Mouse (Mus musculus): ENCODE results near the gene Camta1. TPM values are rescaled to one million over a fixed set of nuclear protein-coding genes. Genes with fewer than 3 reads are reported as not detected.
"Not testable (repeated sequence)": the region's sequence is repeated elsewhere in the genome, so short reads cannot be mapped to it uniquely, and the experiment has no call there.

Gene Camta1
- total RNA-seq, 4 experiments from 2014 or later: 79.5 to 115 (median 98.3) TPM

GRCm38 (mm10) chr4:151083027-151083426 is 778.6 kb downstream of the Camta1 start:
- DNase-seq (ENCODE audit: low spot score in 2 of 2): no peak

- DNase-seq (ENCODE audit: low spot score in 2 of 2): no peak
These were observed 779.7 kb downstream of the Camta1 start for GRCm38 (mm10) chr4:151081977-151082376.

- no peak for DNase-seq (ENCODE audit: low spot score in 2 of 2)
These were observed 780.3 kb downstream of the Camta1 start for GRCm38 (mm10) chr4:151081355-151081754.

GRCm38 (mm10) chr4:151074817-151075216 is 786.9 kb downstream of the Camta1 start:
- no peak for DNase-seq (ENCODE audit: low spot score in 2 of 2)

- peak; percentile 40 to 54 for DNase-seq (ENCODE audit: low spot score in 2 of 2)
These were observed 788.5 kb downstream of the Camta1 start for GRCm38 (mm10) chr4:151073108-151073744.

- no peak for DNase-seq (ENCODE audit: low spot score in 2 of 2)
These were observed 790.7 kb downstream of the Camta1 start for GRCm38 (mm10) chr4:151070962-151071361.

GRCm38 (mm10) chr4:151068751-151069150 is 792.9 kb downstream of the Camta1 start:
- no peak for DNase-seq (ENCODE audit: low spot score in 2 of 2)

- no peak for DNase-seq (ENCODE audit: low spot score in 2 of 2)
These were observed 802.1 kb downstream of the Camta1 start for GRCm38 (mm10) chr4:151059566-151059965.

GRCm38 (mm10) chr4:151058634-151059033 is 803.0 kb downstream of the Camta1 start:
- no peak for DNase-seq (ENCODE audit: low spot score in 2 of 2)

GRCm38 (mm10) chr4:151057347-151058321 is 804.0 kb downstream of the Camta1 start, which contains the start of gene Vamp3:
Vamp3 (minus strand) TSS chr4:151057963.
- DNase-seq (ENCODE audit: low spot score in 2 of 2): peak; percentile 97 to 99

GRCm38 (mm10) chr4:151051162-151051561 is 810.5 kb downstream of the Camta1 start:
- DNase-seq (ENCODE audit: low spot score in 2 of 2): no peak

- no peak for DNase-seq (ENCODE audit: low spot score in 2 of 2)
These were observed 815.2 kb downstream of the Camta1 start for GRCm38 (mm10) chr4:151046524-151046923.

- peak in 1 of 2 experiments; percentile 12 for DNase-seq (ENCODE audit: low spot score in 2 of 2)
These were observed 816.6 kb downstream of the Camta1 start for GRCm38 (mm10) chr4:151044944-151045570.

- DNase-seq (ENCODE audit: low spot score in 2 of 2): peak; percentile 99
These were observed 817.4 kb downstream of the Camta1 start, which contains the start of gene Per3 for GRCm38 (mm10) chr4:151044037-151044943. Per3 (minus strand) TSS chr4:151044665.

GRCm38 (mm10) chr4:151043281-151043680 is 818.4 kb downstream of the Camta1 start:
- peak in 1 of 2 experiments; percentile 26 for DNase-seq (ENCODE audit: low spot score in 2 of 2)

- no peak for DNase-seq (ENCODE audit: low spot score in 2 of 2)
These were observed 820.2 kb downstream of the Camta1 start for GRCm38 (mm10) chr4:151041506-151041905.

- DNase-seq (ENCODE audit: low spot score in 2 of 2): no peak
These were observed 823.9 kb downstream of the Camta1 start for GRCm38 (mm10) chr4:151037800-151038199.

- no peak for DNase-seq (ENCODE audit: low spot score in 2 of 2)
These were observed 825.2 kb downstream of the Camta1 start for GRCm38 (mm10) chr4:151036521-151036920.

GRCm38 (mm10) chr4:151027001-151027400 is 834.7 kb downstream of the Camta1 start:
- no peak for DNase-seq (ENCODE audit: low spot score in 2 of 2)

GRCm38 (mm10) chr4:151024152-151024551 is 837.5 kb downstream of the Camta1 start:
- DNase-seq (ENCODE audit: low spot score in 2 of 2): no peak

- DNase-seq (ENCODE audit: low spot score in 2 of 2): not testable (repeated sequence)
These were observed 844.3 kb downstream of the Camta1 start for GRCm38 (mm10) chr4:151017356-151017755.
